Mouse (Mus musculus) urinary bladder, postnatal 14 days (tissue): ENCODE measurements around the gene 1700018B08Rik.
A peak's percentile ranks its signal among the peaks of the same experiment; 100 is the strongest.

Source experiments
- DNase-seq: peaks from one replicate; pipeline ENCODE4 v3.0.0; 2021; ENCODE audit warnings: low spot score

1700018B08Rik gene

DNA sequence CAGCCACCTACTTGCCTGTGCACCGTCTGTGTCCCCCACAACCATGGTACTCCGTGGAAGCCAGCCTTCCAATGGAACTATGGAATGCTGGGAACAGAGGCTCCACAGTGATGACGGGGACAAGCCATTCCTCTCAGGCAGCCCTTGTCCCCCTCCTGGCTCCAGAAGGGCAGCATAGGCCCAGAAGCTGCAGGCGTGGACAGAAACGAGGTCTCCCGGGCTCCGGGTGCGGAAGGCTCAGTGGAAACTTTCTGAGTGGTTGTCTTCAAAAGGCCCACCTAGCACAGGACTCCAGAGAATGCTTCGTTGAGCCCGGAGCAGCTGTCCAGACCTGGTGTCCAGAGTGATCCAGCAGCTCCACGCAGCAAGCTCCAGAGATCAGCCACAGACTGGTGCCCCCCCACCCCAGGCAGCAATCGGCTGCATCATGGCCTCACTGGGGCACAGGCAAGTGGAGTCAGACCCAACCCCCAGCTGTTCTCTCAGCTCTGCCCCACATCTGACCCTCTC, at the start of gene 1700018B08Rik:
Gene 1700018B08Rik (minus strand): TSS at position 45 of the 510 bp plus-strand sequence.
- DNase-seq, result no peak

DNA sequence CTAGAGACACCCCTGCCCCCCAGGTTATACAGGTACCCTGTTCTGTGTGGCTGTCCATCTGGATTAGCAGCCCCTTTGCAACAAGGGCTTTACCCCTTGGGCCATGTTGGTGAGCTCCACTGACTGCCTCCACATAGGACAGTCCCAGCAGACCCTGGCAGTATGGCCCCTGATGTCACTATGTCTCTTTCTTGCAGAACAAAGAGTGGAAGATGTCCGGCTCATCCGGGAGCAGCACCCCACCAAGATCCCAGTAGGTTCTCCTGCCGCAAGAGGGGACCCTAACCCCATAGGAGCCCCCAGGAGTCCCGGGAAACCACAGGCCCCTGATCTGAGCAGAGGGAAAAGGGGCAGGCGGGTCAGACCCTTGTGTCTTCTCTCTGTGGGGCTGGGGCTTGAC, 49.2 kb upstream of the 1700018B08Rik start:
- no peak for DNase-seq

DNA sequence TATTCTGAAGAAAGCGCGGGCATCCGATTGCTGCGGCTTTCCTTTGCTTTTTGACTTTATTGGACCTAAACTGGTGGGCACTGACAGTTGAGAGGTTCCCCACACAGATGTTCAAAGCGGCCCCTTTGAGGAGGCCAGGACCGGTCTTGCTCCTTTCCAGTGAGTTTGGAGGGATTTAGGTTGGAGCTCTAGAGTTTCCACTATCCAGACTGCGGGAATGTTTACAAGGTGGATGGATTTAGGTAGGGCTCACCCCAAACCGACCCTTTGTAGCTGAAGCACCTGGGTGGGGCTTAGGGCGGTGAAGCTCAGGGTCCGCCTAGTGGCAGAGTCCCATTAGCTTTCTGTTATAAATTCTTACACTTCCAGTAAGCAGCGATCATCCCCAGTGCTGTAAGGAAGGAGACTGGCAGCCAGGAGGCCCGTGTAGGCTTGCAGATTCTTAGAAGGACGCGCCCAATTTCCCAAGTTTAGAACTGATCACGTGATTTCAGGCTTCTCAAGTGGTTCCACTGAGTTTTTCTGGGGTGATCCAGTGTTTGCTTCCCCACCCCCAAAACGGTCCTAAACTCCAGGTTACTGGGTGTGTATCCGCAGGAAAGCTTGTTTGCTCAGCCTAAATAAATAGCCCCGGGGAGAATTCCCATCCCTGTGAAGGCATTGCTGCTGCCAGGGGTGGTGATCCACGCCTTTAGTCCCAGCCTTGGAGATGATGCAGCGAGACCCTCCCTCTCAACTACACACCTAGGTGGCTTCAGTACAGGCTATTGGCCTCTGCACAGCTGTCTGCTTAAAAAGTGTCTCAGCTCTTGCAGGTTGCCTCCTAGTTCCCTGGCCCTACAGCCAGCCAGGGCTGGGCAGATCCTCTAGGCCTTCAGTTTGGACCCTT, 47.3 kb upstream of the 1700018B08Rik start:
- peak; percentile 41 for DNase-seq

DNA sequence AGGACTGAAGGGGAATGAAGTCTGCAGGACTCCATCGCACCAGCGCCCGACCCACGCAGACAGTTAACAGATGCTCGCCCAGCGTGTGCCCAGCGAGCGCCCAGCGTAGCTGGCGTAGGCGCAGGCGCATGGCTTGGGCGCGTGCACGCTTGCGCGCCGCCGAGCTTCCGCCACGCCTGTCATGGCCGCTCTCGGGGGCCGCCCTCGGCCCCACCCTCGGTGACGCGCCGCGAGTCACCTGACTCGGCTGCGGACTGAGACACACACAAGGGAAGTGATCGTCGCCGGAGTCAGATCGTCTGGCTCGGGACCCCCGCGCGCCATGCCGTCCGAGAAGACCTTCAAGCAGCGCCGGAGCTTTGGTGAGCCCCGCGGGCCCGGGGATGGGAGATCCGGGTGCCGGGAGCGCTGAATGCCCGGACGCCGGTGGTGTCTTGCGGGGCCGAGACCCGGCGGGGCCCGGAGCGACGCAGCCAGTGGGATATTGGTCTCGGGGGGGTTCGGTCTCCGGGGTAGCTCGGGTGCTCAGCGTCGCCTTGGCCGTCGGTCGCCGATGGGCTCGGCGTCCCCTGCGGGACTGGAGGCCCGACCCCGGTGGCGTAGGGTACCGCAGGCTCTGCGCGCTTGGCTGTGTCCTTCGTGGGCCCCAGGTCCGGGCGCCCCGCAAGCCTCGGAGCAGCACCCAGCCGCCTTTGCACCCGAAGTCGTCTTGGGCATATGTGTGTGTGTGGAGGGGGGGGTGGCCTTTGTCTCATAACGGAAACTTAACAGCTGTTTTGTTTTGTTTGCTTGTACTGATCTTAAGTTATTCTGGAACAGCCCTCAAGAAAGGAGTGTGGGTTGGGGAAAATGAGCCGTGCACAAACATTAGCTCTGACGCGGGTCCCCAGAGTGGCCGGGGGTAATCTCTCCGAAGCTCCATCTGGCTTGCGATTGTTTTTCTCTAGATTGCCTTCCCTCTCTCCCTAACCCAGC, 46.4 kb upstream of the 1700018B08Rik start, which contains the start of gene Map1lc3b:
Gene Map1lc3b (plus strand): TSS at position 159 of the 975 bp plus-strand sequence.
- DNase-seq, result peak; percentile 93

DNA sequence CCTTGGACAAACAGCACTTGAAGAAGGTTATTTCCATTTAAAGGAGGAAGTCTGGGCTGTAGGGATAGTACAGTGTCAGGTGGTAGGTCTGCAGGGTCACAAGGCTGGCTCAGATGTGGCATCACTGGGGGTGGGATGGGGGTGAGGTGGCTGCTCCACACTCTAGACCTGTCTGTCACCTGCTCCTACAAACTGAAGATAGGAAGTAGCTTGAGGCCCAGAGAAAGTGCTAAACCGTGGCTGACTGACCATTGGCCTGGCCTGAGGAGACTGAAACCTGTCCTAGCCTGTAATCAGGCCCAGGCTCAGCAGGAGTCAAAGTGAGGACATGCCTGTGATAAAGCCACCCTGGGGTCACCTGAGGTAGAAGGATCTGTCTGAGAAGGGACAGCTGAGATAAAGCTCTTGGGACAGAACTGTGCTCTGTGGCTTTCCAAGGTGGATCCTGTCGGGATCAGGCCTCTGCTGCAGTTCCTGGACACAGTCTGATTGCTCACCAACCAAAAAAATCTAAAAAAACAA, 45.1 kb upstream of the 1700018B08Rik start:
- DNase-seq, result no peak

DNA sequence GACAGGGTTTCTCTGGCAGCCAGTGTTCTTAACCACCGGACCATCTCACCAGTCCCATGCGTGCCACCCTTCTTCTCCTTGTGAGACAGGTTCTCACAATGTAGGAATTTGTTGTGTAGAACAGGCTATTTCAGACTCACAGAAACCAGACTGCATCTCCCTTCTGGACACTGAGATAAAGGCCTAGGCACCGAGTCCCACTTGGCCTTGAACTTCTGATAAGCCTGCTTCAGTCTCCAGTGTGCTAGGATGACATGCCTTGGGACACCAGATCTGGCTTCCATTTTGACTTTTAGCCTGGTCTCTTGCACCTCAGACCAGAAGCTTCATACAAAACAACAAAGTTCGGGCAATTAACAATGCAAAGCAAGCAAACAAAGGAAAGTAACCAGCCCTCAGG, 44.6 kb upstream of the 1700018B08Rik start:
- no peak for DNase-seq

DNA sequence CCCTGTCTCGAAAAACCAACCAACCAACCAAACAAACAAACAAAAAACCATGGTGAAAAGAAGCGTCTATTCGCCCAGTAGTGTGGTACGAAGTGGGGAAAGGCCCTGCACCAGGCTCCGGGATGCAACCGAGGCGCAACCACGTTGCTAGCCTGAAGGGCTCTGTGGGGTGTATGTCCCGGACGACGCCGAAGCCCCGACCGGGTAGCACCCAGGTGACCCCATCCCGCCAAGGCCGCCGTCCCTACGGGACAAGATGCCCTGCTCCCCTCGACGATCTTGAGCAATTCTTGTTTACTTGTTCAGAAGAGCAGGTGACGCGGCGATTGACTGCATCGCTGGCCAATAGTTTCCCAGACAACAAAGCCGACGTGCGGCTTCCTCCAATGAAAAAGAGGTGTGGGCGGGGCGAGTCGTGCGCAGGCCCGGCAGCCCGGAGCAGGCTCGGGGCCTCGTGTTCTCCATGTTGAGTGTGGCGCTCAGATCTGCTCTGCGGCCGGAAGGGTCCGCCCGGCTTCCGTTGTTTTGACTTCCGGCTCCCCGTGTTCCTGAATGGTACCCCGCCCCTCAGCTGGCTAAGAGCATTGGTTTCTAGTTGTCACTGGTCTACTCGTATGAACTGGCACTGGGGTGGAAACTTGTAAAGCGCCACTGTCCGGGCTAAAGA, 41.2 kb upstream of the 1700018B08Rik start:
- DNase-seq, result peak; percentile 100

DNA sequence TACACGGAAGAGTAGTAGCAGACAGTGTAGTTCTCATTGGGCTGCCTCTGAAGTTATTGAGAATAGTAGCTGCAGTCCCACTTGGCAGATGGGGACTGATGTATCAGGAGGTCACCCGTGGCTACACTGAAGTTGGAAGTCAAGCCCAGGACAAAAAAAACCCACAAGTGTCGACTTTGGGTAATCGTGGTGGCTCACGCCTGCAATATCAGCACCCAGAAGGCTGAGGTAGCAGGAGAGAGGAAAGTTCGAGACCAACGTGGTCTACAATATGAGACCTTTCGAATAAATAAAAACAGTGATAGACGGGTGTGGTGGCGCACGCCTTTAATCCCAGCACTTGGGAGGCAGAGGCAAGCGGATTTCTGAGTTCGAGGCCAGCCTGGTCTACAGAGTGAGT, 40.6 kb upstream of the 1700018B08Rik start:
- no peak for DNase-seq

DNA sequence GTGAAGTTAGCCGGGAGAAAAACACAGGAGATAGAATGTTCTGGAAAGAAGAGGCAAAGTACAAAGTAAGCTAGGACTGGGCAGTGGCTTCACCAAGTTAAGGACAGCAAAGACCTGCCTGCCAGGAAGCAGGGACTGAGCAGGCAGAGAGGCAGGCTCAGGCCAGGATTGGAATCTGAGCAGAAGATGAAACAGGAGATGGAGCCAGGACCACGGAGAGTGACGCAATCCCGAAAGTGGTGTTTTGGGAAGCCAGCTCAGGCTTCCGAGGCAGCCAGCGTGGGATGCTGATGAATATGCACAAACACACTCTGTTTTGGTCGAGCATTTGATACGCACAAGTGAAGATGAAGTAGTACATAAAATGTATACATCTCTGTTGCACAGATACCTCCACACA, 39.5 kb upstream of the 1700018B08Rik start:
- DNase-seq, result no peak

DNA sequence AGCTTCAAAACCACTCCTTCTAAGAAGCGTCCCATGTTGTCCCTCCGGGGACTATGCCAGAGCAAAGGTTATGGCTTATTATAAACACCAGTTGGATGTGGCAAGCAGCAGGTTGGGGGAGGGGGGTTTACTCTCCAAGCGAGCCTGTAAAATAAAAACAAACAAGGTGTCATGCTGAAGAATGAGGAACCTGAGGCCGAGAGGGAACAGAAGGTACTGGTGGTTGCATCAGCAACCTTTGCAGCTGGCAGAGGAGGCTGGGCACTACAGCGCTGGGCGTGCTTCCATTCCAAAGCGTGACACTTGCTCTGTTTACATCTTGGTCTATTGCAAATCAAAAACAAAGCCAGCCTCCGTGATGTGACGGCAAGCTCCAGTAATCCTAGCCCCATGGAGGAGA, 36.3 kb upstream of the 1700018B08Rik start:
- DNase-seq, result peak; percentile 48

DNA sequence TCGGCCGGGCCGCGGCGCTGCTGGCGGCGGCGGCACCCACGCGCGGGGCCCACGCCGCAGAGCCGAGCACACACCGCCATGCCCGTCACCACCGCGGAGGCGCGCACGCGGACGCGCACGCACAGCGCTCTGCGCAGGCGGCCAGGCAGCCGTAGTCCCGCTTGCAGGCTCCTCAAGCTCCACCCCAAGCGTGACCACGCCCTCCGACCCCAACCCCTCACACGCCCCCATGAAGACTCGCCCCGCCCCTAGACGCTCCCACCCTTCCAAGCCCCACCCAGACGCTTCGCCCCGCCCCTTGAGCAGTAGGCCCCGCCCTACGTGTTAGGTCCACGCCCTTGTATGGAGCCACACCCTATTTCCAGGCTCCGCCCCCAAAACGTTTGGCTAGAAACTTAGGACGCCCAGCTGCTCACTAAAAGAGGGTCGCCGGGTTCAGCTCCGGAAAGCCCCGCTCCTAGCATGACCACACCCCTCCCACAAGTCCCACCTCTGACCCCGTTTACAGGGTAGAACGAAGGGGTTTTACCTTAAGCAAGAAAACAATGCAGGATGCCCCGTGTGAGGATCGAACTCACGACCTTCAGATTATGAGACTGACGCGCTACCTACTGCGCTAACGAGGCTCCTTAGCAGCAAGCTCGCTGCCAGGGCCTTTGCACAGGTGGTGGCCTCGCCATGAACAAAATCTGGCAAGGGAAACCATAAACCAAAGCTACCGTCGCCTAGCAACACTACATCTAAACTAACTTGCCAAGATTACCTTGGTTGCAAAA, 34.7 kb upstream of the 1700018B08Rik start, which contains the start of gene Fbxo31:
Gene Fbxo31 (minus strand): TSS at position 131 of the 776 bp plus-strand sequence.
- DNase-seq, result peak; percentile 95

DNA sequence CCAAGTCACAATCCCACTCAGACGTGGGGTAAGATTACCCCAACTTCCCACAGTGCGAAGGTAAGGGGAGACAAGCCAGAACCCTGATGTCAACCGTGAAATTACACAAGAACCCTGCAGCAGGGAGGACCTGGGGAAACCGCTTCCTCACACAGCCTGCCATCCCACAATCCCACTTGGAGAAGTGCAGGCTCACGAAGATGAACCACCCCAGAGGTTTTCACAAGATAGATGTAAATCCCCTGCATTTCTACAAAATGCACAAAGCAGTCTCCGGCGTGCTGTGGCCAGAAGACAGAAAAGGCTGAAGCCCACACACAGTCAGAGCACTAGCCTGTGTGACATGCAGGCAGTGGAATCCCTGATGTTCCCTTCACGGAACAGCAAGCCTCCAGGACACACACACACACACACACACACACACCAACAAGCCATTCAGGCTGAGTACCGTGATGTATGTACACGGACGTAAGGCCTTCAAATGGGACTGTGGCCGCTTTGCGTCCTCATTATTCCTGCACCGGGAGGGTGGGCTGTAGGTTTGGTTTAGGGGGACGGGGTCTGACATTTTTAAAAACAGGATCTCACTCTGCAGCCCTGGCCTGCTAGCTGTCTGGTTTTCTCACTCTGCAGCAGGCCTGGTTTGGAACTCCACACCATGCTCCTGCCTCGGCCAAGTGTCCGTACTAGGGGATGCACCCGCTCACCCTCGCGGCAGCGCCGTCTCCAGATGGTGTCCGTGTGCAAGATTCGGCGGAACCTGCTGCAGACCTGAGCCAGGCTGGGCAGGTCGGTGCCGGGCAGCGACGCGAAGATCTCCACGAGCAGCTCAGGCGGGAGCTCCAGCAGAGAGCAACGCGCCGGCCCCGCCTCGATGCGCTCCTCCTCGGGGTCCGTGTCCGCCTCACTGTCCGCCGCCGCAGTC, 33.9 kb upstream of the 1700018B08Rik start:
- DNase-seq, result no peak

DNA sequence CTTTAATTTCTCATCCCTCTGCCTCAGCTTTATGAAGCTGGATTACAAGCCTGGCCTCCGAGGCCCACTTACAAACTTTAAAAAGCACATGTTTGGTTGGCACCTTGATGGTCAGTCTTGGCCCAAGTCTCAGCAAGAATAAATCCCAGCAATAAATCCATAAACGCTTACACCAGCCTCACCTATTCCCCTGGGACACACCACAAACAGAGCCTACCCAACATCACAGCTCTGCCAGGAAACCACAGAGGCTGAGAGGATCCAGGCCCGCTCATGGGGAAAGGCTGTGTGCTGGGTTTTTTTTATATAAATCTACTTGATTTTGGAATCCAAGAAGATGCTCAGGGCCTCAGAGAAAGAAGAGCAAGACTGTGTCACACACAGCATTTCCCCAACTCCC, 31.5 kb upstream of the 1700018B08Rik start:
- no peak for DNase-seq

DNA sequence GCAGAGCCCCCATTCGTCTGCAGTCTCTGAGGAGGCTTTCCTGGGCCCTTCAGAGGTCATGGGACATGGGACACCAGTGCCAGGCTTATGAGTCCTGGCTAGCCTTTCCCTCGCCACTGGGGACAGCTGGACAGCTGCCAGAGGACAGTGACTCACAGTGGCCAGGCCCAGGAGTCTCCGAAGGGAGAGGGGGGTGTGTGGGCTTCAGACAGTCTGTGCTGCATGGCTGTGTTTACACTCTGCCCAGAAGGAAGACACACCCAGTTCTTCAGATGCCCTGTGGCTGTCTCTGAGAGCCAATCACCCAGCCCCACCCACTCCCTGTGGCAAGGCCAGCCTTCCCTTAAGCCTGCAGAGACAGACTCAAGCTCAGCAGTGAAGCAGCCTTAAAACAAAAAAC, 29.2 kb upstream of the 1700018B08Rik start:
- DNase-seq, result peak; percentile 83

DNA sequence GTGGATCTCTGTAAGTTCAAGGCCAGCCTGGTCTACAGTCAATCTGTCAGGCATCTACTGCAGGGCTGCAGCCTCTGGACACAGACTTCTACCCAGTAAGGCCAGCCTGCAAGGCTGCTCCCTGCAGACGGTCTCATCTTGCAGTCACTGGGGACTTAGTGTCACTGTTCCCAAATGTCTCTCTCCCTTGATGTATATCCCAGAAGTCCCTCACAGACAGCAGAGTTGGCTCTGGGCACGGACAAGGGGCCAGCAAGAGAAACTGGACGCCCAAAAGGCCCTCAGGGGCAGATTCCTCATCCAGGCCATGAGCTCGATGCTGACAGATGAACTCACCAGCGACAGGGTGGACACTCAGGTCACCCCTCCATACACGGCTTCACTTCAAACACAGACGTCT, 28.0 kb upstream of the 1700018B08Rik start:
- DNase-seq, result no peak

DNA sequence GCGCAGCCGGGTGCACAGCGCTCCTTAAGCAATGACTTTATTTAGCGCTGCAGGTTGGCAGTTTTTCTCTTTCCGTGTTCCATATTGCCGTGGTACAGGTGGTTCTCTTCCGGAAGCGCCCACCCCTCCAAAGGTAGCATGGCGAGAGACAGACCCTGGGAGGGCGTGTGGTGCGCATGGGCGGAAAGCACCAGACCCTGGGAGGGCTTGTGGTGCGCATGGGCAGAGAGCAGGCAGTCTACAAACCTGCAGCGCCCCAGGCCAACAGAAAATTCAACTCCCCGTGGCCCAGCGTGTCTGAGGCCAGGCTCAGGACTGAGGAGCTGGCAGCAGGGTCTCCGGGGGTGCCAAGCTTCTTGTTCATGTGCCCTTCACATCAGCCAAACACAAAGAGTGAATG, 26.7 kb upstream of the 1700018B08Rik start:
- no peak for DNase-seq

DNA sequence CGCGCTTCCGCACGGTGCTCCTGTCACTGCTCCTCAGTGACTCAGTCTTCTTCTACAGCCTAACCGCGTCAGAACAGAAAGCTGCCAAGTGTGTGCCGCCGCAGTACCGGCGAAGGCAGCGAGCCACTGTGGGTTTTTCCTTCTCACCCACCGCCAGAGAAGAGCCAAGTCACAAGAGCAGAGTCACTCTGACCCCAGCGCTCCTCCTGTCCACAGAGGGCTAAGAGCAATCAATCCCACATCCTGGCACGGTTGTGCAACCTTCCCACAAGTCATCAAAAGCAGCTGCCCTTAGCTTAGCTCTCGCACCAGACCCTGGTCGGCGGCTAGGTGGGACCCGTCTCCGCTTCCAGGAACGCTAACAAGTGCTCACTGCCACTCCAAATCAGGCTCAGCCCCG, 26.2 kb upstream of the 1700018B08Rik start:
- DNase-seq, result no peak

DNA sequence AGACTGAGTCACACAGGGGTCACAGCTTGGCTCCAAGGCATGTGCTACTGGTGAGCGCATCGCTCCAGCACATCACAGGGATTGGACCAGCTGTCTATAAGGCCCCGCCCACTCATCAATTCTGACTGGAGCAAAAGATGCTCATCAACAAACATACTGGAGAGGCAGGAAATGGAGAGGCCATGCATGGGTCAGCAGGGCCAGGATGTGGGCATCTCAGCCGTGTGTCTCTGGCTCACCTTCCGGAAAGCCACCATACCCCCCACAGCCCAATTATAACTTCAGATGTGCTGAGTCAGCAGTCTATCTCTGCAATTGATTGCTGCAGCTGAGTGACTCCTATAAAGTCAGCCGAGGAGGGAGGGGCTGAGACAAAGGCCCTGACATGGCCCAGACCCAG, 24.2 kb upstream of the 1700018B08Rik start:
- no peak for DNase-seq

DNA sequence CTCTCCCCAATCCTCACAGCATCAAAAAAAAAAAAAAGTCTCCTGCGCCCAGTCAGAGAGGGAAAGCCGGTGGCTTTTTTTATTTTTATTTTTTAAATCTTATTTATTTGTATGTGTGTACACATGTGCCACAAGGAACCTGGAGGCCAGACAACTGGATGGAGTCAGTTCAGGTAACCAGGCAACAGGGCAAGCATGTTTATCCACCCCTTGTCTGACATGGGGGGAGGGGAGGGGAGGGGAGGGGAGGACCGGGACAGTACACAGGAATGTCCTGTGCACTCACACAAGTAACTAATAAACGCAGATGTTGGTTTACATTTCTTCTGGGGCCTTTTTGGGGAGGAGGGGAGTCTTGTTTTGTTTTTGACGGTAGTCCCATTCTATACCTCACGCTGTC, 19.6 kb upstream of the 1700018B08Rik start:
- no peak for DNase-seq

DNA sequence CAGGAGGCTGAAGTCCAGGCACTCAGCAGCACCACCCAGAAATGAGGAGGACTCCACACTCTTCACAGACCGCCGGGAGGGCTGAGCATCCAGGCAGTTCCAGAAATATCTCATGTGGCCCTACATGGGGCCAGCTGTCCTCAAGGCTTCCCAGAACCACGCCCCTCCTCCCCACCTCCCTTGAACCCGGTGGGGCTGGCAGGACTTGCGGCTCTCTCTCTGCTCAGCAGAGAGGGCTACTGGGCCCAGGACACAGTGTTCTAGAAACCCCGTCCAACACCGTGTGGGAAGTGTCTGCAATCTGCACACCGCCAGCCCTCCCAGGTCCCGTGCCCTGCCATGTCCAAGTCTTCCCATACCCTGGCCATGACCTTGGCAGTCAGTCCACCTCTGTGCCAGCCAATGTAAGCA, 18.8 kb upstream of the 1700018B08Rik start:
- peak; percentile 63 for DNase-seq
